Mouse (Mus musculus) erythroblast, embryonic 14.5 days (primary cell): ENCODE measurements around the gene Fndc9. TPM values are rescaled to one million over a fixed set of nuclear protein-coding genes. Genes with fewer than 3 reads are reported as not detected.

Experiments used
- H3K27me3 ChIP-seq: 2 replicates; pipeline ENCODE4 v1.6.1; 2012; ENCODE audit warnings: inconsistent platforms; ENCODE audit not compliant: control insufficient read depth
- H3K36me3 ChIP-seq: 2 replicates; pipeline ENCODE4 v1.6.1; 2012; ENCODE audit warnings: mild to moderate bottlenecking, inconsistent platforms; ENCODE audit not compliant: control insufficient read depth
- H3K4me1 ChIP-seq: 2 replicates; pipeline ENCODE4 v1.6.1; 2012; ENCODE audit warnings: inconsistent platforms; ENCODE audit not compliant: control insufficient read depth
- H3K4me3 ChIP-seq: replicated peaks from 2 replicates; pipeline ENCODE3; 2012; ENCODE audit warnings: moderate library complexity, mild to moderate bottlenecking, inconsistent platforms
- H3K9me3 ChIP-seq: 2 replicates; pipeline ENCODE4 v1.6.1; 2012; ENCODE audit warnings: low read length, inconsistent platforms, mixed read lengths; ENCODE audit not compliant: control insufficient read depth
- GATA1 ChIP-seq: IDR thresholded peaks from 2 replicates; pipeline ENCODE4 v1.6.1; 2012; ENCODE audit warnings: low read length, inconsistent platforms, mixed read lengths
- TAL1 ChIP-seq: IDR thresholded peaks from 3 replicates; pipeline ENCODE4 v1.6.1; 2012; ENCODE audit warnings: low read length, inconsistent platforms, mixed read lengths
- polyA plus RNA-seq: library from polyadenylated mRNA; stranded (reverse); fragments of >175 nt; gene quantifications from 2 replicates; pipeline ENCODE4 v1.2.3, GENCODE M21; 2012

The Fndc9 gene
- not detected in 2 replicates for polyA plus RNA-seq

DNA sequence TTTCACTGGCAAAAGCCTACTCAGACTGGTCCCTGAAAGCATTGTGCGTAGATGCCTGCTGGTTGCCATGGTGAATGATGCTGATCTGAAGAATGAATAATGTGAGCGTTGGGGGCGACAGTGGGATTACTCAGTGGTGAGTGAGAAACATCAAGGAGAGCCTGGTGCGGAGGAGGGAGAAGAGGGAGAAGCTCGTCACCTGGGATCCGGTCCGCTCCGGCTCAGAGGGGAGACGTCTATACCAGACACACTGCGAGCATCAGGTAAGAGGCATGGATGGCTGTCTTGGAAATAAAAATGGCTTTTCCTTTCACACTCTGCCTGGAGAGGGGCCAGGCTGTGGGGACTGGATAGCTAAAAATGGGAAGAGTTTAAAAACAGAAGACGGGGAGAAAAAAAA is at the start of gene Fndc9:
TSS of gene Fndc9 (plus strand) at position 198 of the 400 bp plus-strand sequence.
- H3K36me3 ChIP-seq = no peaks in the 10 kb centered on the region
- TF ChIP-seq TAL1 = no peak
- TF ChIP-seq GATA1 = no peak
- no peaks in the 10 kb centered on the region for H3K27me3 ChIP-seq
- H3K9me3 ChIP-seq = no peaks in the 10 kb centered on the region
- peaks cover 11% of the 10 kb centered on the region for H3K4me1 ChIP-seq
- H3K4me3 ChIP-seq = no peak within 1 kb of the TSS

DNA sequence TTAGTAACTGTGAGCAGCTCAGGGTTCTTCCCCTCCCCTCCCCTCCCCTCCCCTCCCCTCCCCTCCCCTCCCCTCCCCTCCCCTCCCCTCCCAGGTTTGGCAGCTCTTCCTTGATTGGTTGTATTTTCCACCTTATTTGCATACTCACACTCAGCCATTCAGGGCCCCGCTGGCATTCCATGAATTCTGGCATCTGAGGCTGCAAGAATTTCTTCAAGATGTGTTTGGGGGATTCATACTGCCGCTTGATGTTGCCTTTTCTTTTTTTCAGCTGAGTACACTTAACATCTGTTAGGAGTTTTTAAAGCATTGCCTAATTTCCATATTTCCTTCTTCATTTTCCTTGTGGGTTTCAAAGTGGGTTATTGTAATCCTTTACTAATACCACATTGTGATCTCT is 47.0 kb upstream of the Fndc9 start:
- Histone ChIP-seq H3K27me3 (no peaks in the 10 kb centered on the region), H3K4me3 (no peak overlapping the region), H3K36me3 (no peaks in the 10 kb centered on the region), H3K4me1 (no peaks in the 10 kb centered on the region), H3K9me3 (no peaks in the 10 kb centered on the region)
- TF ChIP-seq TAL1 (no peak), GATA1 (no peak)

DNA sequence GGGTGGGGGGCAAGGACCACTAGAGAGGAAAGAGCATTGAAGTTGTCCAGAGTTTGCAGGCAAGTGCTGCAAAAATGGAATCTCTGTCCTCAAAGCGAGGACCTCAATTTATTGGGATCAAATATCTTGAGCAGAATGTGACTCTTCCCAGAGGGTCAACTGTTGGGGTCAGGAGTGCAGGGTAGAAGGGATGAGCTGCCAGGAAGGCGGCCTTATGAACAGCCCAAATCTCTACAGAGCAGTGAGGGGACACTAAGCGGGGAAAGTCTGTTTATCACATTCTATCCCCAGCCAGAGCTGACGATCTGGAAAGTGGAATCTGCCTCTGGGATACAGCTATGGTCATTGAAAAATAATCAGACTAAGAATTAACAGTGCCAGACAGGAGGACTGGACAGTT is 41.2 kb upstream of the Fndc9 start:
- Histone ChIP-seq H3K27me3 (no peaks in the 10 kb centered on the region), H3K4me1 (no peaks in the 10 kb centered on the region), H3K36me3 (no peaks in the 10 kb centered on the region), H3K4me3 (no peak overlapping the region), H3K9me3 (no peaks in the 10 kb centered on the region)
- TF ChIP-seq TAL1 (no peak), GATA1 (no peak)

- H3K36me3 ChIP-seq = no peaks in the 10 kb centered on the region
These were observed 34.7 kb upstream of the Fndc9 start for GRCm38 (mm10) chr11:46200664-46201063.

GRCm38 (mm10) chr11:46201636-46202546 is 33.4 kb upstream of the Fndc9 start:
- TF ChIP-seq GATA1 (no peak), TAL1 (no peak)
- H3K27me3 ChIP-seq = no peaks in the 10 kb centered on the region
- no peak overlapping the region for H3K4me3 ChIP-seq
- no peaks in the 10 kb centered on the region for H3K9me3 ChIP-seq
- no peaks in the 10 kb centered on the region for H3K36me3 ChIP-seq
- no peaks in the 10 kb centered on the region for H3K4me1 ChIP-seq

More at GRCm38 (mm10) chr11:46200664-46201063, 34.7 kb upstream of the Fndc9 start:
- H3K4me1 ChIP-seq = no peaks in the 10 kb centered on the region
- TF ChIP-seq TAL1 = no peak
- no peak for TF ChIP-seq GATA1
- no peak overlapping the region for H3K4me3 ChIP-seq
- no peaks in the 10 kb centered on the region for H3K27me3 ChIP-seq
- H3K9me3 ChIP-seq = no peaks in the 10 kb centered on the region

- H3K9me3 ChIP-seq = no peaks in the 10 kb centered on the region
- no peaks in the 10 kb centered on the region for H3K36me3 ChIP-seq
- H3K4me1 ChIP-seq = no peaks in the 10 kb centered on the region
- TF ChIP-seq TAL1 (no peak), GATA1 (no peak)
- H3K27me3 ChIP-seq = no peaks in the 10 kb centered on the region
- H3K4me3 ChIP-seq = no peak overlapping the region
These were observed 32.8 kb upstream of the Fndc9 start for GRCm38 (mm10) chr11:46202547-46202887.

GRCm38 (mm10) chr11:46204841-46205240 is 30.5 kb upstream of the Fndc9 start:
- TF ChIP-seq GATA1 = no peak
- TF ChIP-seq TAL1 = no peak
- Histone ChIP-seq H3K36me3 (no peaks in the 10 kb centered on the region), H3K27me3 (no peaks in the 10 kb centered on the region), H3K4me1 (no peaks in the 10 kb centered on the region), H3K4me3 (no peak overlapping the region), H3K9me3 (no peaks in the 10 kb centered on the region)

DNA sequence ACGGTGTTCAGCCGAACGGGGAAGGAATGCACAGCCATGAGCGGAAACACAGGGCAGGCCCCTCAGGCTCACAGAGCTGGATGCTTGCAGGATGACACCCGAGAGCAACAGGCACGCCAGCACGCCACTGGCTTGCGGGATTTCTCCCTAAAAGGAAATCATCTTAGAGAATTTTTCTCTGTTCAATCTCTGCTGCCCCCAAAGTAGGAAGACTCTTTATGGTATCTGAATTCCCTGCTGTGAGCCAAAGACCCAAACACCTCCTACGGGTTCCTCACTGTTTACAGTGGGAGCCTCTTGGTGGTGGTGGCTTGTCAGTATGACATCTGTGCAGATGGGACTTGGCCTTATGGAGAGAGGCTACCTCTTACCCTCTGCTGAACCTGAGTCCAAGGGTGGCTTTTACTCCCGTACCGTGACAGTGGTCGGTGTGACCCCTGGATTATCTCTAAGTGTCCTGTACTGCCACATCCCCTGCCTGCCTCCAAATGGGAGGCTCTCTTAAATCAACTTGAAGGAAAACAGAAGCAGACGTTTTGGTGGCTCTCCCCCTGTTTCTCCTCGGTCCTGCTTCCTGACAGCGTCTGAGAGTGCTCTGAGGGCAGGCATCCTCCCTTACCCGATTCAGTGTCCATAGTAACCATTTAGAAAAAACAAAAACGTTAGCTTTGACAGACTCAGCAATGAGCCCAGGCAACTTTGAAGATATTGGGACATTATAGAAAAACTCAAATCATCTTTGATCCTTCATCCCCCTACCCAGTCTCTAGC is 29.5 kb upstream of the Fndc9 start:
- Histone ChIP-seq H3K27me3 (no peaks in the 10 kb centered on the region), H3K4me3 (no peak overlapping the region), H3K36me3 (no peaks in the 10 kb centered on the region), H3K4me1 (no peaks in the 10 kb centered on the region), H3K9me3 (no peaks in the 10 kb centered on the region)
- no peak for TF ChIP-seq TAL1
- no peak for TF ChIP-seq GATA1

DNA sequence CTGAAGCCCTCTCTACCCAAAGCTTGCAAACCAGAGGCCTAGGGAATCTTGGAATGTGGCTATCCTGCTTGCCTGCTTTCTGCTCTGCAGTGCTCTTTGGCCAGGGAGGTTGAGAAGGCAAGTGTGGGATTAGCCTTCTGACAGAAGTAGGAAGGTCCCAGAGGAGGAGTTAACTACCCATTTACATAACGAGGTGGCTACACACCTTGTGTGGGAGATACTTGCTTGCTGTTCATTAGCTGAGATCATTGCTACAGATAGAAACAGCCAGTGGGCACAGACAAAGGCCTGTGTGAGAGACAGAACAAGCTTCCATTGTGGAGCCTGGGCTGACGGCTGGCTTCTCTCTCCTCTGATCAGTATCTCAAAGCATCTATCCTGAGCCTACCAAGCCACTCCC is 25.4 kb upstream of the Fndc9 start:
- TF ChIP-seq GATA1 = no peak
- TF ChIP-seq TAL1 = no peak
- no peaks in the 10 kb centered on the region for H3K9me3 ChIP-seq
- H3K4me1 ChIP-seq = no peaks in the 10 kb centered on the region
- no peaks in the 10 kb centered on the region for H3K36me3 ChIP-seq
- no peaks in the 10 kb centered on the region for H3K27me3 ChIP-seq
- H3K4me3 ChIP-seq = no peak overlapping the region
